Mouse (Mus musculus): Measurements from ENCODE around the gene Spsb4. TPM values are rescaled to one million over a fixed set of nuclear protein-coding genes. Genes with fewer than 3 reads are reported as not detected.

The Spsb4 gene
- total and polyA plus RNA-seq, 3 experiments, result not detected

- TF ChIP-seq CTCF (IDR thresholded peaks at IDR 0.05; ENCODE audit: low read depth, low read length) (no peak), TAL1 (conservative IDR thresholded peaks at IDR 0.05; ENCODE audit: low read depth, low read length) (no peak), POLR2AphosphoS5 (IDR thresholded peaks at IDR 0.05; ENCODE audit: insufficient replicate concordance, low read depth, low read length) (no peak), GATA2 (IDR thresholded peaks at IDR 0.05; ENCODE audit: borderline replicate concordance, low read depth, low read length) (no peak), GATA1 (IDR thresholded peaks at IDR 0.05; ENCODE audit: borderline replicate concordance, low read length) (no peak)
- DNase-seq (ENCODE audit: low spot score), result no peak
- Histone ChIP-seq H3K4me3 (ENCODE audit: low read depth, low read length) (no peak overlapping the region), H3K27me3 (ENCODE audit: insufficient read depth, low read length) (no peaks in the 10 kb centered on the region), H3K9me3 (replicated peaks) (no peaks in the 10 kb centered on the region; the same call in 1 of the 2 replicates), H3K36me3 (replicated peaks) (no peaks in the 10 kb centered on the region), H3K4me1 (ENCODE audit: insufficient read depth, low read depth, low read length) (no peaks in the 10 kb centered on the region)
- ATAC-seq (ENCODE audit: extremely low read depth, insufficient number of reproducible peaks, low FRiP score, poor library complexity, severe bottlenecking), result no peak
Measured at GRCm38 (mm10) chr9:96979417-96980030, 39.1 kb downstream of the Spsb4 start.

- Histone ChIP-seq H3K4me3 (ENCODE audit: low read depth, low read length) (no peak overlapping the region), H3K4me1 (ENCODE audit: insufficient read depth, low read depth, low read length) (no peaks in the 10 kb centered on the region), H3K9me3 (replicated peaks) (no peaks in the 10 kb centered on the region; the same call in 1 of the 2 replicates), H3K27me3 (ENCODE audit: insufficient read depth, low read length) (no peaks in the 10 kb centered on the region), H3K36me3 (replicated peaks) (no peaks in the 10 kb centered on the region)
- TF ChIP-seq GATA1 (IDR thresholded peaks at IDR 0.05; ENCODE audit: borderline replicate concordance, low read length), result no peak
- TF ChIP-seq POLR2AphosphoS5 (IDR thresholded peaks at IDR 0.05; ENCODE audit: insufficient replicate concordance, low read depth, low read length), result no peak
- no peak for TF ChIP-seq CTCF (IDR thresholded peaks at IDR 0.05; ENCODE audit: low read depth, low read length)
- no peak for TF ChIP-seq GATA2 (IDR thresholded peaks at IDR 0.05; ENCODE audit: borderline replicate concordance, low read depth, low read length)
- no peak for TF ChIP-seq TAL1 (conservative IDR thresholded peaks at IDR 0.05; ENCODE audit: low read depth, low read length)
- DNase-seq (ENCODE audit: low spot score) (no peak), ATAC-seq (ENCODE audit: extremely low read depth, insufficient number of reproducible peaks, low FRiP score, poor library complexity, severe bottlenecking) (no peak)
Measured at GRCm38 (mm10) chr9:96978147-96978782, 40.4 kb downstream of the Spsb4 start.

GRCm38 (mm10) chr9:96977287-96978145, 41.1 kb downstream of the Spsb4 start:
- TF ChIP-seq TAL1 (conservative IDR thresholded peaks at IDR 0.05; ENCODE audit: low read depth, low read length), result no peak
- no peak for TF ChIP-seq CTCF (IDR thresholded peaks at IDR 0.05; ENCODE audit: low read depth, low read length)
- TF ChIP-seq GATA2 (IDR thresholded peaks at IDR 0.05; ENCODE audit: borderline replicate concordance, low read depth, low read length), result no peak
- TF ChIP-seq POLR2AphosphoS5 (IDR thresholded peaks at IDR 0.05; ENCODE audit: insufficient replicate concordance, low read depth, low read length), result no peak
- TF ChIP-seq GATA1 (IDR thresholded peaks at IDR 0.05; ENCODE audit: borderline replicate concordance, low read length), result no peak
- no peaks in the 10 kb centered on the region for H3K4me1 ChIP-seq (ENCODE audit: insufficient read depth, low read depth, low read length)
- no peaks in the 10 kb centered on the region for H3K36me3 ChIP-seq (replicated peaks)
- H3K27me3 ChIP-seq (ENCODE audit: insufficient read depth, low read length), result no peaks in the 10 kb centered on the region
- no peak for ATAC-seq (ENCODE audit: extremely low read depth, insufficient number of reproducible peaks, low FRiP score, poor library complexity, severe bottlenecking)
- DNase-seq (ENCODE audit: low spot score), result no peak
- H3K9me3 ChIP-seq (replicated peaks), result no peaks in the 10 kb centered on the region; the same call in 1 of the 2 replicates
- H3K4me3 ChIP-seq (ENCODE audit: low read depth, low read length), result no peak overlapping the region

- TF ChIP-seq TAL1 (conservative IDR thresholded peaks at IDR 0.05; ENCODE audit: low read depth, low read length), result no peak
- TF ChIP-seq GATA1 (IDR thresholded peaks at IDR 0.05; ENCODE audit: borderline replicate concordance, low read length), result no peak
- TF ChIP-seq POLR2AphosphoS5 (IDR thresholded peaks at IDR 0.05; ENCODE audit: insufficient replicate concordance, low read depth, low read length), result no peak
- TF ChIP-seq CTCF (IDR thresholded peaks at IDR 0.05; ENCODE audit: low read depth, low read length), result no peak
- no peak for TF ChIP-seq GATA2 (IDR thresholded peaks at IDR 0.05; ENCODE audit: borderline replicate concordance, low read depth, low read length)
- DNase-seq (ENCODE audit: low spot score) (no peak), ATAC-seq (ENCODE audit: extremely low read depth, insufficient number of reproducible peaks, low FRiP score, poor library complexity, severe bottlenecking) (no peak)
- Histone ChIP-seq H3K4me1 (ENCODE audit: insufficient read depth, low read depth, low read length) (no peaks in the 10 kb centered on the region), H3K9me3 (replicated peaks) (no peaks in the 10 kb centered on the region; the same call in 1 of the 2 replicates), H3K4me3 (ENCODE audit: low read depth, low read length) (no peak overlapping the region), H3K36me3 (replicated peaks) (no peaks in the 10 kb centered on the region), H3K27me3 (ENCODE audit: insufficient read depth, low read length) (no peaks in the 10 kb centered on the region)
Measured at GRCm38 (mm10) chr9:96973091-96973490, 45.6 kb downstream of the Spsb4 start.

- no peak overlapping the region for H3K4me3 ChIP-seq (ENCODE audit: low read depth, low read length)
- H3K27me3 ChIP-seq (ENCODE audit: insufficient read depth, low read length), result no peaks in the 10 kb centered on the region
- H3K4me1 ChIP-seq (ENCODE audit: insufficient read depth, low read depth, low read length), result no peaks in the 10 kb centered on the region
- no peak for DNase-seq (ENCODE audit: low spot score)
- no peaks in the 10 kb centered on the region; the same call in 1 of the 2 replicates for H3K9me3 ChIP-seq (replicated peaks)
- no peak for ATAC-seq (ENCODE audit: extremely low read depth, insufficient number of reproducible peaks, low FRiP score, poor library complexity, severe bottlenecking)
- H3K36me3 ChIP-seq (replicated peaks), result no peaks in the 10 kb centered on the region
- TF ChIP-seq CTCF (IDR thresholded peaks at IDR 0.05; ENCODE audit: low read depth, low read length), result no peak
- no peak for TF ChIP-seq POLR2AphosphoS5 (IDR thresholded peaks at IDR 0.05; ENCODE audit: insufficient replicate concordance, low read depth, low read length)
- no peak for TF ChIP-seq GATA1 (IDR thresholded peaks at IDR 0.05; ENCODE audit: borderline replicate concordance, low read length)
- TF ChIP-seq GATA2 (IDR thresholded peaks at IDR 0.05; ENCODE audit: borderline replicate concordance, low read depth, low read length), result no peak
- no peak for TF ChIP-seq TAL1 (conservative IDR thresholded peaks at IDR 0.05; ENCODE audit: low read depth, low read length)
Measured at GRCm38 (mm10) chr9:96971625-96972404, 46.8 kb downstream of the Spsb4 start.

All from G1E (cell line).